Mouse (Mus musculus) frontal cortex, postnatal 10 days (tissue): Measurements from ENCODE around the gene Tns3.

ENCODE experiments used
- DNase-seq, 2 experiments: peaks; one replicate each; pipeline ENCODE4 v3.0.0; 2022; ENCODE audit warnings: low spot score in 2 of 2, mixed read lengths in 1 of 2

Tns3 gene

DNA sequence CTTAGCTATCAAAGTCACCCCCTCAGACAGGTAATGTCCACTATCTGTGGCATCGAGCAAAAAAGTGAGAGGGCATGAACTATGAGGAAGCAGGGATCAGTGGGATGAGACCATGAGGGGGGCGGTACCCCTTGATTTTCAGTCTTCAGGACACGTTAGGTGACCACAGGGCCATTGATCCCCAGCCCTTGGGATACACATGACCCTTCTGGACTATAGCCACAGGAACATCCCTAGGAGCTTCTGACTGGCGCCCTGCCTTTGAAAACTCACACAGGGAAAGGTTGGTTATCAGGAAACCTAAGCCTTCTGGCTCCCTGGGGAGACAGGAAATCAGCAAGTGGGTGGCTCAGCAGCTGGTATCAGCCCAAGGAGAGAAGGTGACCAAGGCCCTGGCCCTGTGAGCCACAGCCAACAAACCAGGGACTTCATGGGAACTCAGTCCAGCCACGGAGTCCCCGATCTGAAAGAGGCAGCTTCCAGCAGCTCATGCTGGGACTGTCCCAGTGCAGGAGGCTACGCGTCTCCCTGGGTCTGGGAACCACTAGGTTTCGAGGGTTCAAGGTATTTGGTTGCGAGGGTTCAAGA, 12.8 kb downstream of the Tns3 start:
- DNase-seq = no peak

DNA sequence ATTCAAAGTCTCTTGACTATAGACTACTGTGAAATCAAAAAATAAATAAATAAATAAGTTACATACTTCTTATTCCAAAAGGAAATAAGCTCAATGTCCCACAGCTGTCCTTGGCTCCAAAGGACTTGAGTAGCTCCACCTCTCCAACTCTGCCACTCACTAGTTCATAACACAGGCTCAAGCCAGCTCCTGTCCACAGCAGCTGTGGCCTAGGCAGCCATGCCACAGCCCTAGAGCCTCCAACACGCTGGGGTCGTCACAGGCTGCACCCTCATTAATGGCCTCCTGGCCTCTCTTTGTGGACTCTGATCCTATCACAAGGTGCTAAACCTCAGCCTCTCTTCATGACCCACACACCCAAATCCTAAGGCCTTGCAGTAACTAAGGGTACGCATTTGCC, 18.7 kb downstream of the Tns3 start:
- DNase-seq = no peak

DNA sequence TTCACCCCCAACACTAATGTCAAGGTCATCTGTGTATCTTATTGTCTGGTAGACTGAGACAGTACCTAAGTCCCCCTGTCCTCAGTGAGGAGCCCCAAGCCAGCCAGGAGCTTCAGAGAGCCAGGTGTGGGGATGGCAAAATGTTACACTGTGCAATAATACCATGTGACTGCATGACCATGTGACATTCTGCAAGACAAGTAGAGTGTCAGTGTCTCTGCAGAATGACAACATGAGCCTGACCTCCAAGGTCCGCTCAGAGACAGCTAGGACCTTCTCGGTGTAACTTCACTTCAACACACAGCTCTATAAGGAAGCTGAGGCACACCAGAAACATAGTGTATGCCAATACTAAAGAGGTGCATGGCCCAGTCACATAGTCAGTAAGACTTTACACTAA, 20.1 kb downstream of the Tns3 start:
- no peak for DNase-seq

DNA sequence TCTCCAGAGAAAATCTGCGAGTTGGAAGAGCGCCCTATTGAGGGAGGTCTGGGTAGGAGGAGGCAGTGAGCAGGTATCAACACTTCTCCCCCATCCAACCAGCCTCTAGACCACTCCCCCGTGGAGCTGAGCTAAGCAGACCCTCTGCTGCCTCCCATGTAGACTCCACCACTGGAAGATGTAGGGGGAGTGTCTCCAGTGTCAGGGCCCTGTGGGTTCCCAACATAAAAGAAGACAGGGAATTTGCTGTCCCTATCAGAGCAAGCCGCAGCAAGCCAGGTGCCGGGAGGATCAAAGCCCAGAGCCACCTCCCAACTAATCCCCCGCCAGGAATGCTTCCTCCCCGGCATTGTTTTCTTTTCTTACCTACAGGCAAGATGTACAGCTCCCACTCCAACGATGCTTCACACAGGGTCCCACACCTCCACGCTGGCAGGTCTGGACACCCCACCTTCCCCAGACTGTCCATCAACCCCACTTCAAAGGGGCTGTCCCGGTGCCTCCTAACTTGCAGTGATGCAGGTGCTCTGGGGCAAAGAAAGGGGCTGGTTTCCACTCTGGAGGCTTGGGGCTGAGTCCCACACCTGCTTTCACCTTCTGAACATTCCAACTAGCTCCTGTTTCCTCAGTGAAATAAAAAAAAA, 22.6 kb downstream of the Tns3 start:
- DNase-seq = no peak

DNA sequence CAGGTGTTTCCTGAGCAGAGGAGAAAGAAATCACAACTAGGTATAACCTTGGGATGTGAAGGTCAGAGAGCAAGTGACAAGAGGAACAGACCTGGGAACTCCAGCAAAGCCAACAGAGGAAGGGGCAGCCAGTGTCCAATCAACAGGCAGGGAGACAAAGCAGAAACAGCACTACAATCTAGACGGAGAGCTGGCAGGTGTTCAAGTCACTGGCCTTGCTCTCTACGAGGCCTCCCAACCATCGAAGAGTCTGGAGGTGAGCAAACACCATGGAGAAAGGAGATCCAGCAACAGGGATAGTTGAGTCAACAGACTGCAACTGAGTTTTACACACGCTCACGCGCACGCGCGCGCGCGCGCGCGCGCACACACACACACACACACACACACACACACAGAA, 24.6 kb downstream of the Tns3 start:
- DNase-seq = no peak

DNA sequence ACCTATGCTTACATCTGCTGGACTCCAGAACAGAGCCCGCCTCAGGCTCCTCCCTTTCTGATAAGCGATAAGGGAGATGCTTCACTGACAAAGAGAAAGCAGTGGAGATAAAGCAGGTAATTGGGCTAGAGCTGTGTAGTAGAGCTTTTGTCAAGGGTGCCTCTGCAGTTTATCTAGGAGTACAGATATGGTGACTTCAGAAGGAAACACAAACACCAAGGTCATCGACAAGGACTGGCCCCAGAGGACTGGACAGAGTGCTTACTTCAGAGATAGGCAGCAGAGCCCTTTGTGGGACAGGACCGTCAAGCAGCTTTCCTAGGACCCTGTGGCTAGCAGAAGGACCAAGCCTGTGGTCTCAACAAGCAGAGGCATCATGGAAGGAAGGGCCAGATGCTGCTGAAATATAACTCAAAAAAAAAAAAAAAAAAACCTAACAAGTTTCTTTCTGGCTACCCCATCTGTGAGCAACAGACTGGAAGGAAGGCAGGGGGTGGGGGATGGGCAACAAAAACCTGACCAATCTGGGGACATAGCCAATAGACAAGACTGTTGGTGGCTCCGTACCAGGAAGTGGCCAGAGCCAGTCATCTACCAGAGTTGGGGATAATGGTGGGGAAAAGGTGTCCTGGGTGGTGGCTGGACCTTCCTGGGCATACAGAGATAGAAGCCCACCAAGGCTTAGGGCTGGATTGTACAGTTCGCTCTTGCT, 25.2 kb downstream of the Tns3 start:
- peak in 1 of 2 experiments; percentile 43 for DNase-seq

DNA sequence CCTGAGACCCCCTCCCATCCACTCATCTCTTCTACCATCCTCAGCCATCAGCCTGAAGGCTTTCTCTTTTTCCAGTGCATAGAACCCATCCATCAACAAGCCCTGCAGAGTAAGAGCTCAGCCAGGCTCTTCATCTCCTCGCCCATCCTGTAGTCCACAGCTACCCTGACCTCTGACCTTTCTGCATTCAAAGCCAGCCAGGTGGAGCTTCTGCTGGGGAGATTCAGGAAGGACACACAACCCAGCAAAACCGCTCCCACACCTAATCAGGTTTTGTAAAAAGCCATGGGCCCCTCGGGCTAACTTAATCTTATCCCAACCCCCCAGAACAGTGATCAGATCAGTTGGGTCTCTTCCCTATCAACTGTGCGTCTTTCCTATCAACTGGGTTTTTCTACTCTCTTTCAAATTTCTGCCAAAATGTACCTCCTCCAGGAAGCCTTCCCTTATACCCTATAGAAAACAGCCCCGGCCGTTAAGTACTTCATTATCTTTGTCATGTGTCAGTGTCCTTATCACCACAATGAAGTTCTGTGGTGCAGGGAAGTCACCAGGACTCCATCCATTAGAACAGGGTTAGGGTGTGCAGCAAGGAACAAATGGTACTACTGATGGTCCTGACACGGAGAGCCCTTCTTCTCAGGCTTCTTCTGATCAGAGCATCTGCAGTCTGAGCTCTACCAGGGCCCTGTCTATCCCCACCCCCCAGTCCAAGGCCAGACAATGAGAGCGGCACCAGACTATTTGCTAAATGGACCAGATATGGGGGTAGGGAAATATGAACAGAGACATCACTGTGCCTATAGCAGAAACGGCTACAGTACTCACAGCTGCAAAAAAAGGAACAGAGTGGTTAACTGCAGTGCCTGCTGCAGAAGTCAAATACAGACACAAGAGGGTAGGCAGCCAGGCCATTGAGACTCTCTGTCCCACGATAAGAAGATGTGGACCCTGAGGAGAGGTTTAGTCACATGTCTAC, 26.6 kb downstream of the Tns3 start:
- DNase-seq = no peak

DNA sequence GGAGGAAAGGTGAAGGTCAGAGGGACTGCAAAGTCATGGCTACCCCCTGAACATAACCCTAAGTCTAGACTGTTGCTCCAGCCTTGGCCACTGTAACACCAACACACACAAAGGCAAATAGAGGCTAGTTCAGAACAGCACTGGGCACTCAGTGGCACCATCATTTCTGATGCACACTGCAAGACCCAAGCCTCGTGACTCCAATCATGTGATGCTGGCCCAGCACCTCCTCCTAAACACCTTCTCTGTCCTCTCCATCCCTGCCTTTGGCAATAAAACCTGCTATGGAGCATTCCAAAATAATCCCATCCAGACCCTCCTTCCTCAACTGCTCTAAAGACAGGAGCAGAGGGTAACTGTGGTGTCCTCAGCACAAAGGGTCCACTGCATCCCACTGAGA, 27.7 kb downstream of the Tns3 start:
- DNase-seq = no peak

DNA sequence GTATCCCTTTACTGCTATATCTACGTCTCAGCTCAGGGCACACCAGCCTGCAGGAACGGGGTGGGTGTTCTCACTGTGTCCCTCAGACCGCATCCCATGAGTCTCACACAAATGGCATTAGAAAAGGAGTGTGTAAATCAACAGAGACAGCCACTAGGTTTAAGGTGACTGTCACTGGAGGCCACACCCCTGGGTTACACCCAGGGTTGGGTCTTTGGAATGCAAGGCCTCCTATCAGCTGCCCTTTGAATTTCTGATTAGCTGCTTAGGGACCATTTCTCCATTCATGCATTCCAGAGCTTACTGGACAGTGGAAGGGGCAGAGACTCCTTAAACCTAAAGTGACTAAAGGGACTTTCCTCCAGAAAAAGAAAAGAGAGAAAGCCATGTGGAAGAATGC, 28.6 kb downstream of the Tns3 start:
- no peak for DNase-seq

DNA sequence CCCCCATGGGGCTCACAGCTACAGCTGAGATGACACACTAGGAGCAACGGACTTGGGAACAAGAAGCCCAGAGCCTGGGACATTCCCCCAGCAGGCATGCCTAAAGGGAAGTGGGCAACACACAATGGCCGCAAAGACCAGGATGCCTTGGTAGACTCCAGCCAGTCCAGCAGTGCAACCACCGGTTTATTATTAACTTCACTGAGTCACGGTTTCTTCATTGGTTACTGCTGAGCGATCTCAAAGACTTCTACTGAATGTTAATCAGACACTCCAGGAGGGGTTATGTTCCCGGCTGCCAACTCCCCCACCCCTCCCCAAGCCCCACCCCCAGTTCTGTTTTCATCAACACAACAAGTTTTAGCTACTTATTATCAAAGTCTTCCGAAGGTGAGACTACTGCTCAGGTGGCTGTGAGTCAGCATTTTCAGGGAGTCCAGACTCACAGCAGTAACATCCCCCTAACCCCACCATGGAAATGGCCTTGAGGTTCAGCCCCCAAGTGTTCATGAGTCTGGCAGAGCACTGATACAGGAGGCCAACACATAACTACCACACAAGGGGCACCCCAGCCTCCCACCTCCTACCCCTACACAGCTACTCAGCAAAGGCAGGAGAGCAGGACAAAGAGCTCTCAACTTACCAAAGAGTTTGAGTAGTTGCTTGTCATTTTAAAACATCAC, 29.5 kb downstream of the Tns3 start:
- DNase-seq = no peak

DNA sequence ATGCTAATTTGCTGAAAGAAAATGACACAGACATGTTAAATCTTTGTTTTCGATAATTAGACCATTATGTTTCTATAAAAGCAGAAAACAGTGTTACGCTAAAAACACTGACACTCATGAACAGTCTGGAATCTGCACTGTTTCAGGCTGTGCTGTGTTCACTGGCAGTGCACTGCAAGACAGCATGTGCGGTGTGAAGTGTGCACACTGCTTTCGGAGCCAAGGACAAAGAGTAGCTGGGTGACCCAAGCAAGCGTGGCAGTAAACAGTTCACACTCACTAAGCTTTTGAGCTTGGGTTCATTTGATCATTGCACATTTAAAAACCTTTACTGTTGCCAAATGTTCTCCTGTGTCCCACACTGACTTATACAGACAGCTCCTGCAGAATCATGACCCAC, 32.2 kb downstream of the Tns3 start:
- no peak for DNase-seq

DNA sequence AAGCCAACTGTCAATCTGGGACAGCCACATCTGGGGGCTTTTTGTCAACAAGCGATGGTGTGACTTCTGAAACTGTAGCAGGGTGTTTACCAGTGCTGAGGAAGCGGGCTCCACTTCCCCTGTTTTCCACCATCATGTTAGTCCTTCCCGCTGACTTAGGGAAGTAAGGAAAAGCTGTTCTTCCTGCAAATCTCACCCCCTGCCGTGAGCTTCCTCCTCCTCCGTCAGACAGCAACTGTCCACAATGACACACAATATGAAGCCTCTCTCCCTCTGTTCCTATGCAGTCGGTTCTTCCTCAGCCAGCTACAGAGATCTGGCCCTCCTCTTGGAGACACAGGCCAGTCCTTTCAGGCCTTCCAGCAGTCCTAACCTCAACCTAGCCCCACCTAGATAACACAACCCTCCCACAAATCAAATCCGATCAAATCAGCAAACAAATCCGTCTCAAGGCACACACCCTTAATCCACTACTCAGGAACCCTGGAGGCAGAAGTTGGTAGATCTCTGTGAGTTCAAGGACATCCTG, 34.4 kb downstream of the Tns3 start:
- no peak for DNase-seq

DNA sequence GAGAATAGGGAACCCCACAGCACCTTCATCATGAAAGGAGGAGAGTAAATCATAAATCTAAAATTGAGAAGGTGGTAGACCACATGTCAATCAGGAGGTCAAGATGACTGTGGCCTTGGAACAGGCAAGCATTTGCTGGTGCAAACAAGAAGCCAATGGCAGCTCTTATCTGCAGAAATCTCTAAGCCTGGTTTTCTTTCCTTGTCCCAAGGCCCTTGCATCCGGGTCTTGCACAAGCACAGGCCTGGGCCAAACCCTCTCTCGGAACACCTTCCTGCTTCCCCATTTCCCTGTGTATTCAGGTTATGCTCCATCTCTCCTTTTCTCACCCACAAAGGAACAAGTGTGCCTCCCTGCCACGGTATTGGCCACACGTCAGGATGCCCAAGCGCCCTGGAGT, 35.0 kb downstream of the Tns3 start:
- no peak for DNase-seq

DNA sequence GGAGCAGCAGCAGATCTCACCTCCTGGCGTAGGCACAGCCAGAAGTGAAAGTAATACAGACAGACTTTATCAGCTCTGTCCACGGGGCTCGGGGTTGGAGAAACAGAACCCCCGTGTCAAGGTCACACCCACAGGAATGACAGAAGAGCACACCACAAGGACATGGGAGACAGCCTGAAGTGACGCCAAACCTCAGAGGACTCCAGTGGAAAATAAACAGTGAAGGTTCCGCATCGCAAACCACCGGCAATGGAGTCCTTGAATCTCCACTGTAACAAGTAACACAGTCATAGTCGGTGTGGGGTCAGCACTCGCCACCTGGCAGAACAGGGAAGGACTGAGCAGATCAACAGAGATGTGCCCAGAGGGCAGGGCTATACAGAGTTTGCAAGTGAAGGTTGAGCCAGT, 35.5 kb downstream of the Tns3 start:
- DNase-seq = no peak

DNA sequence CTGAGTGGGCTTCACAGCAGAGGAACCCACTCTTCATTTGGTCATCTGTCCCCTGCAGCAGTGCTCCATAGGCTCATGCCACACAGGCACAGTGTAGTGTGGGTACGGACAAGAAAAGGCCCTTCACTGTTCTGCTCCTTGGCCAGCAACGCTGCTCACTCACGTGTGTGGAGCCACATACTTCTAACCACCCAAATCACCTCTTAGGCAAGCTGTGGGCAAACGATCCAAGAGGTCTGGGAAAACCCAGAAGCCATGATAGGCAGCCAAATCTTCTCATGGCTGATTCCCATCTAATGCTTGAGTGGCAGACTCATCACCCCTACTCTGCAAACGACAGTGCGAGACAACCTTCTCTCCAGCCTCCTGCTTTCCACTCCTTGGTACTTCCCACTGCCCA, 37.2 kb downstream of the Tns3 start:
- no peak for DNase-seq

DNA sequence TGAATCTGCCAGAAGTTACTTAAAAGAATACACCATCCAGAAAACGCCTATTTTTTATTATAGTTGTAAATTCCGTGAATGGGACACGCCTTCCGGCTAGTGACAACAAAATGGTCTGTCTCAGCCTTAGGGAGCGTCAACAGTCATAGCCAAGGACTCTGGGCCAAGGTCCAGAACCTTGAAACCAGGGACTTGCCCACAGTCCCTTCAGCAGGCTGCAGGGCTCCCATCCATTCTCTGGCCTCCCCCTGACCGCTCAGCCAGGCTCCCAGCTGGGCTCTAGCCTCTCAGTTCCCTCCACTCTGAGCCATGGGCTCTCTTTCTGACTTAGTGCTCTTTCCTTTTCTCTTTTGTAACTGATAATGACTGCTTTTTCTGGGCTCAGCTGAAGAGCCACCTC, 37.6 kb downstream of the Tns3 start:
- no peak for DNase-seq

DNA sequence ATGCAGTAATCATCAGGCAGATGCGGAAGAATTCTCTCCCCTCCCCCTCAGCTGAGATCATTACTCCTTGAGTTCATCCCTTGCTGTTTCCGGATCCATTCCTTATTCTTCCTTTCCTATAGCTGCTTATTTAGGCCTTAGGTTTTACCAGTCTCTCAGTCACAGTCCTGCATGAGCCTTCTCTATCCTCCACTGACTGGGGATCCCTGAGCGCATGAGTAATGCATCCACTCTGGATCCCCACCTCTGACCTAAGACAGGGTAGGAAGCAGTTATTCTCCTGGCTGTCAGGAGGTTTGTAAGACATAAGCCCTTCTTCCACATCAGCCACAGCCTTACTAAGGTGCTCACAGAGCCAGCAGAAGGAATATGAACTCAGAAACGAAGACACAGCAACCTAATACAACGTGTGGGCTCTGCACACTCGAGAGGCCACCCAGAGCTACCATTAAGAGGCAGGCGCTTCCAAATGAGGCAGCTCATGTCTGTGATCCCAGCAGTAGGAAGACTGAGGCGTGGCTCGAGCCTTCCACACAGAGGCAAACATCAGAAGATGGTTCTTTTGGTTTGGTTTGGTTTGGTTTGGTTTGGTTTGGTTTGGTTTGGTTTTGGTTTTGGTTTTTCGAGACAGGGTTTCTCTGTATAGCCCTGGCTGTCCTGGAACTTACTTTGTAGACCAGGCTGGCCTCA, 38.3 kb downstream of the Tns3 start:
- DNase-seq = no peak

DNA sequence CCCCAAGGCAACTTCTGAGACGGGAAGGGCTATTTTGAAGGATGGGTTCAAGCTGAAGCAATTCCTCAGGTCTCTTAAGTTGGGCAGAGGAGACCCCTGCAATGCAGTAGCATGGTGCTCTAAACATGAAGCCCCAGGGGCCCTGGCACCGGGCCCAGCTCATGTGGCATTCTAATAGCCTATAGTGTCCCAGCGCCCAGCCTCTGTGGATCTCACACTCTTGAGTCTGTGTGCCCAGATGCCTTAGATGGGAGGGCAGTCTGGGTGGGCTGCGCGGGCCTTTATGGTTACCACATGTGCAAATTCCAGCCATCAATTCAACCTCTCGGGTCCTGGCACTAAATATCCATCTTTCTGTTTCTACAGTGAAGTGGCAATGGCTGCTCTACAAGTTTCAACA, 38.9 kb downstream of the Tns3 start:
- no peak for DNase-seq

DNA sequence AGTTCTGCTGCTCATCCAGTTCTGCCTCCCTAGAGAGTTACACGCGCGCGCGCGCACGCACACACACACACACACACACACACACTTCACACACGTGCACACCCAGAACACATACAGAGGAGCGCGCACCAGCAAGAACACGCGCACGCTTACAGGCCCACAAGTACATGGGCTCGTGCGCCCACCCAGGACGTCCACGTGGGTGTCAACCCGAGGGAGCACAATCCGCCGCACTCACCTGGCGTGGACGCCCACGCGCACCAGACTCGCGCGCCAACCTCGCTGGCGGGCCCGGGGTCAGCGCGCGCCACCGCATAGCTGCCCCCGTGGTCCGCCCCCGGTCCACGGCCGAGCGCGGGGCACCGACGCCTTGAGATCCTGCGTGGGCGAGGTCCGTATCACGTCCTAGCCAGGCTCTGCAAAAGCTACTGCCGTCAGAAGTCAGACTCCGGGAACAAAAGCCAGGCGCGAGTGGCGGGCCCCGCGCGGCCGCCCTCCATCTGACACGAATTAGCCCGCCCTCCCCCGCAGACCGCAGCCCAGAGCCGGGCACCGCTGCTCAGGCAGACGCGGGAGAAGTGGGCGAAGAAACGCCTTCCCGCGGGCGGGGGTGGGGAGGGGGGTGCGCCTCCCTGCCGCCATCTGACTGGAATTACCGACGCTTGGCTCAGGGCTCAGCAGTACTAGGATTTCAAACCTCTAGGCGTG, 40.0 kb downstream of the Tns3 start:
- DNase-seq = peak; percentile 37 to 57

DNA sequence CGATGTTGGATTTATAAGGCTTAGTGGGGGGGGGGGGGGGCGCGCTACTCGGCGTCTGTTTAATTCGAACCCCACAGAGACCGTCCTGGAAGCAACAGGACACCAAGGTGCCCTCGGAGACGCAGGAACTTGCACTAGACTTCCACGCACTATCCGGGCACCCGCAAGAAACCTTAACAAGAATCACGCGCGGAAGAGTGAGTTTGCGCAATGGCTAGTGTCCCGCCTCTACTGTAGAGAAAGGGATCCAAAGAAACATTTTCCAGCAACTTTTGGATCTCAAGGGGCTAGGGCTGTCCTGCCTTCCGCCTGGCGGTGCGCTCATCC, 40.5 kb downstream of the Tns3 start:
- no peak for DNase-seq
